Mouse (Mus musculus) cerebellum, postnatal 4 days (tissue): Measurements from ENCODE around the gene Fgfr2.

Experiments
- DNase-seq, 2 experiments: peaks; one replicate each; pipeline ENCODE4 v3.0.0; 2022; ENCODE audit warnings: low spot score in 2 of 2, mixed read lengths in 1 of 2

Gene Fgfr2

GRCm38 (mm10) chr7:132236789-132237188 is 886.4 kb downstream of the Fgfr2 start:
- DNase-seq = no peak

GRCm38 (mm10) chr7:132234250-132234649 is 888.9 kb downstream of the Fgfr2 start:
- DNase-seq = no peak

- DNase-seq = no peak
Measured at GRCm38 (mm10) chr7:132233732-132234131, 889.4 kb downstream of the Fgfr2 start.

GRCm38 (mm10) chr7:132232937-132233336 is 890.2 kb downstream of the Fgfr2 start:
- DNase-seq = no peak

GRCm38 (mm10) chr7:132231476-132231875 is 891.7 kb downstream of the Fgfr2 start:
- no peak for DNase-seq

- no peak for DNase-seq
Measured at GRCm38 (mm10) chr7:132230961-132231360, 892.2 kb downstream of the Fgfr2 start.

GRCm38 (mm10) chr7:132227075-132227640 is 896.0 kb downstream of the Fgfr2 start:
- no peak for DNase-seq

- DNase-seq = peak; percentile 74 to 93
Measured at GRCm38 (mm10) chr7:132226379-132227074, 896.6 kb downstream of the Fgfr2 start.

- DNase-seq = no peak
Measured at GRCm38 (mm10) chr7:132223452-132224141, 899.6 kb downstream of the Fgfr2 start.

- DNase-seq = no peak
Measured at GRCm38 (mm10) chr7:132214031-132214430, 909.1 kb downstream of the Fgfr2 start.

- peak; percentile 79 to 81 for DNase-seq
Measured at GRCm38 (mm10) chr7:132213460-132213859, 909.7 kb downstream of the Fgfr2 start.

GRCm38 (mm10) chr7:132211920-132212701 is 911.0 kb downstream of the Fgfr2 start:
- peak in 1 of 2 experiments; percentile 64 for DNase-seq

- DNase-seq = no peak
Measured at GRCm38 (mm10) chr7:132210616-132211015, 912.5 kb downstream of the Fgfr2 start.

GRCm38 (mm10) chr7:132208946-132209651 is 914.1 kb downstream of the Fgfr2 start:
- no peak for DNase-seq

- no peak for DNase-seq
Measured at GRCm38 (mm10) chr7:132204073-132204612, 919.0 kb downstream of the Fgfr2 start.

- DNase-seq = no peak
Measured at GRCm38 (mm10) chr7:132199686-132200085, 923.5 kb downstream of the Fgfr2 start.

- no peak for DNase-seq
Measured at GRCm38 (mm10) chr7:132198806-132199205, 924.3 kb downstream of the Fgfr2 start.

- DNase-seq = peak in 1 of 2 experiments; percentile 58
Measured at GRCm38 (mm10) chr7:132197817-132198475, 925.2 kb downstream of the Fgfr2 start.

GRCm38 (mm10) chr7:132196581-132196980 is 926.6 kb downstream of the Fgfr2 start:
- no peak for DNase-seq

- DNase-seq = no peak
Measured at GRCm38 (mm10) chr7:132193606-132194005, 929.5 kb downstream of the Fgfr2 start.

GRCm38 (mm10) chr7:132187456-132187855 is 935.7 kb downstream of the Fgfr2 start:
- no peak for DNase-seq
